Mouse (Mus musculus) lung, adult 2 months (tissue): ENCODE data around the gene Olfr1206.

Source experiments
- CTCF ChIP-seq: fragments of 200-500 bp; IDR thresholded peaks from 2 replicates; pipeline ENCODE4 v1.5.1; 2011; ENCODE audit warnings: mild to moderate bottlenecking, low read length, control low read depth; ENCODE audit not compliant: insufficient read depth
- POLR2A ChIP-seq: fragments of 200-500 bp; IDR thresholded peaks from 2 replicates; pipeline ENCODE4 v1.6.1; 2011; ENCODE audit warnings: low read depth, mild to moderate bottlenecking, control low read depth, low read length, borderline replicate concordance; ENCODE audit errors: extremely low read depth

DNA sequence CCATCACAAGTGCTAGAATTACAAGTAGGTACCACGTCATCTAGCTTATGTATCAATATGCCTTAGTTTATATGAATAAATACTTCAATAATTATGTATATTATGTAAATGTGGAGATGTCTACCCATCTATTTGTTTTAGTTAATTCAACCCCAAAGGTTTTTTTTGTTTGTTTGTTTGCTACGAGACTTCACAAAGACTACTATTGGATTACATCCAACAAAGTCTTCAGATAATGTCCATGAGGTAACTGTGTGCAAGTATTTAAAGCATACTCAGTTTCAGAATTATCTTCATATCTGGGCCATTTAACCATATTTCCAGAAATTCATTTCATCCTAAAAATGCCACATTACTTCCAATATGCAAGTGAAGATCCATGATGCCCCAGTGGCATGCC is 33.6 kb upstream of the Olfr1206 start, which contains the start of gene Olfr1205:
- no peak for TF ChIP-seq POLR2A
- TF ChIP-seq CTCF, result no peak
